In genomic region chr17:28514555-28514954, GRCm38 (mm10) we compare ENCODE assay signal across 29 mouse cellular contexts. TPM values are rescaled to one million over a fixed set of nuclear protein-coding genes. Genes with fewer than 3 reads are reported as not detected.
DNase-seq lines count a peak whose midpoint lies in the region; ATAC-seq and TF ChIP-seq lines count a peak whose summit lies in the region.
"Had no signal": no experiment of that assay in that cellular context is flagged by ENCODE, and none has a peak within 500 bp of the region (broad histone marks: within the 10 kb centered on the region; RNA-seq: fewer than 3 reads in every experiment).

No protein-coding gene starts in this region.

- TF ChIP-seq EP300 in liver, postnatal 0 days (IDR thresholded peaks at IDR 0.05; ENCODE audit: low read depth), result 0 out of 2 replicates have a peak, but pooled peaks have one; percentile 27

- intact Hi-C loops in gastrocnemius, adult 2 months (cut with DNase I), result no loop called here

- peak overlapping the region; percentile 29 for H3K4me2 ChIP-seq in liver, postnatal 0 days (ENCODE audit: low read depth, low read length)
- H3K4me2 ChIP-seq: embryonic facial prominence, embryonic 13.5 days; forebrain, embryonic 12.5 days; heart, embryonic 13.5 days; hindbrain, embryonic 14.5 days; limb, embryonic 13.5 days; midbrain, embryonic 15.5 days; neural tube, embryonic 12.5 days had no signal

- H3K36me3 ChIP-seq in kidney, adult 2 months (ENCODE audit: control insufficient read depth, insufficient read depth, low read length), result no peaks in the 10 kb centered on the region
- H3K36me3 ChIP-seq in liver, postnatal 0 days (replicated peaks; ENCODE audit: insufficient read depth, low read length), result no peaks in the 10 kb centered on the region
- H3K36me3 ChIP-seq: embryonic facial prominence, embryonic 13.5 days; forebrain, embryonic 12.5 days; heart, embryonic 13.5 days; limb, embryonic 13.5 days; midbrain, embryonic 15.5 days; neural tube, embryonic 12.5 days had no signal

- peak overlapping the region; percentile 99 for H3K27ac ChIP-seq in gastrocnemius, adult 2 months
- peak overlapping the region; percentile 40; the same call in 1 of the 2 replicates for H3K27ac ChIP-seq in kidney, adult 2 months (ENCODE audit: insufficient read depth, low read depth, low read length)
- peak overlapping the region; percentile 98 for H3K27ac ChIP-seq in liver, postnatal 0 days (ENCODE audit: low read depth)
- H3K27ac ChIP-seq in bone marrow, adult 2 months (ENCODE audit: control insufficient read depth, insufficient read depth, low read depth, low read length, poor library complexity), result peak overlapping the region; percentile 98
- H3K27ac ChIP-seq: embryonic facial prominence, embryonic 13.5 days; heart, embryonic 13.5 days; hindbrain, embryonic 14.5 days; limb, embryonic 13.5 days; midbrain, embryonic 15.5 days; neural tube, embryonic 12.5 days had no signal

- no peak overlapping the region; the same call in 1 of the 2 replicates for H3K9ac ChIP-seq in liver, postnatal 0 days (replicated peaks)
- H3K9ac ChIP-seq: embryonic facial prominence, embryonic 13.5 days; hindbrain, embryonic 14.5 days; limb, embryonic 13.5 days; midbrain, embryonic 15.5 days; neural tube, embryonic 12.5 days had no signal

- TF ChIP-seq CTCF in gastrocnemius, adult 2 months (IDR thresholded peaks at IDR 0.05), result no peak
- TF ChIP-seq CTCF in kidney, adult 2 months (conservative IDR thresholded peaks at IDR 0.05; ENCODE audit: insufficient read depth, insufficient read length, low read depth, low read length), result no peak
- no peak for TF ChIP-seq CTCF in liver, postnatal 0 days (IDR thresholded peaks at IDR 0.05; ENCODE audit: low read depth)
- no peak for TF ChIP-seq CTCF in bone marrow, adult 2 months (IDR thresholded peaks at IDR 0.05; ENCODE audit: control insufficient read depth, insufficient read depth, low read length)

- no peaks in the 10 kb centered on the region for H3K27me3 ChIP-seq in kidney, adult 2 months (replicated peaks; ENCODE audit: control insufficient read depth, insufficient read depth, low read length)
- no peaks in the 10 kb centered on the region for H3K27me3 ChIP-seq in liver, postnatal 0 days (ENCODE audit: insufficient read depth, low read length)

- no peaks in the 10 kb centered on the region for H3K9me3 ChIP-seq in liver, postnatal 0 days (ENCODE audit: low read length)
- H3K9me3 ChIP-seq: embryonic facial prominence, embryonic 13.5 days; forebrain, embryonic 12.5 days; heart, embryonic 13.5 days; limb, embryonic 13.5 days; megakaryocyte, embryonic 14.5 days; midbrain, embryonic 15.5 days; neural tube, embryonic 12.5 days had no signal

- H3K4me1 ChIP-seq in kidney, adult 2 months (ENCODE audit: control insufficient read depth, insufficient read depth, low read length), result peaks cover 56% of the 10 kb centered on the region
- peaks cover 79% of the 10 kb centered on the region for H3K4me1 ChIP-seq in liver, postnatal 0 days (ENCODE audit: insufficient read depth)
- H3K4me1 ChIP-seq in bone marrow, adult 2 months (ENCODE audit: control insufficient read depth, insufficient read depth, low read length), result peaks cover 19% of the 10 kb centered on the region

- WGBS in kidney, adult 2 months, result 80% methylated on average over 5 of the region's 5 CpGs
- WGBS in liver, postnatal 0 days (ENCODE audit: insufficient replicate concordance), result 59% methylated on average over 5 of the region's 5 CpGs
- 58% methylated on average over 5 of the region's 5 CpGs for WGBS in bone marrow, adult 2 months

- H3K4me3 ChIP-seq in gastrocnemius, adult 2 months, result peak overlapping the region; percentile 33; the same call in 1 of the 2 replicates
- no peak overlapping the region for H3K4me3 ChIP-seq in kidney, adult 2 months (ENCODE audit: insufficient read depth, low read depth, low read length)
- H3K4me3 ChIP-seq in liver, postnatal 0 days (ENCODE audit: low read depth, low read length), result no peak overlapping the region
- no peak overlapping the region for H3K4me3 ChIP-seq in bone marrow, adult 2 months (replicated peaks; ENCODE audit: control insufficient read depth, low read depth, low read length)
- H3K4me3 ChIP-seq: embryonic facial prominence, embryonic 13.5 days; erythroblast, embryonic 14.5 days; forebrain, embryonic 12.5 days; heart, embryonic 13.5 days; limb, embryonic 13.5 days; midbrain, embryonic 15.5 days; neural tube, embryonic 12.5 days had no signal

- ATAC-seq in liver, postnatal 0 days, result no peak
- ATAC-seq: activated CD4-positive, CD25-positive, alpha-beta regulatory T cell, adult 4 months; midbrain, embryonic 15.5 days had no signal

- peak; percentile 43 for DNase-seq in gastrocnemius, adult 2 months
- DNase-seq in gastrocnemius, postnatal 4 days (ENCODE audit: low spot score in 2 of 2), result no peak
- DNase-seq in kidney, adult 2 months, result peak; percentile 18
- no peak for DNase-seq in kidney, adult 8-10 months
- no peak for DNase-seq in liver, postnatal 0 days
- DNase-seq in liver, result no peak
- no peak for DNase-seq in urinary bladder, postnatal 4 days (ENCODE audit: low spot score in 2 of 2)
- DNase-seq: cerebellum, adult 8-10 months; cerebellum, postnatal 36 days; embryo, embryonic 11 days; kidney, postnatal 10 days; layer of hippocampus, postnatal 36 days; right cerebral cortex, postnatal 14 days had no signal

- no peak for TF ChIP-seq POLR2A in kidney, adult 2 months (IDR thresholded peaks at IDR 0.05; ENCODE audit: low read depth, low read length)
- TF ChIP-seq POLR2A in bone marrow, adult 2 months (IDR thresholded peaks at IDR 0.05; ENCODE audit: borderline replicate concordance, control insufficient read depth, low read depth, low read length), result no peak

RNA-seq across cellular contexts. Expression of gene Fkbp5, which starts 2.8 kb away (rescaled TPM):
- 100 to 1,000 TPM; 106 to 153 TPM for total RNA-seq in gastrocnemius, adult 2 months (2021)
- total RNA-seq in gastrocnemius, postnatal 4 days (2021), result 10 to 100 TPM; 11.5 to 12.0 TPM
- 13.4 and 14.3 TPM in 2 replicates for polyA plus RNA-seq in kidney, adult 2 months (2012; rRNA removed)
- polyA plus RNA-seq in liver, postnatal 0 days (2015; fragmentation: Nextera tagmentation; extraction: Ambion mirVana), result 25.9 and 29.0 TPM in 2 replicates
- polyA plus RNA-seq in bone marrow, adult 2 months (2011; ENCODE audit: insufficient read depth, insufficient read length, low replicate concordance, missing spikeins), result 29.4 and 48.6 TPM in 2 replicates

RNA-seq across cellular contexts. Expression of gene Armc12, which starts 16.1 kb away (rescaled TPM):
- total RNA-seq in gastrocnemius, adult 2 months (2021), result not detected
- total RNA-seq in gastrocnemius, postnatal 4 days (2021), result not detected
- polyA plus RNA-seq in kidney, adult 2 months (2012; rRNA removed), result 0.20 TPM in 1 of 2 replicates, not detected in the other
- polyA plus RNA-seq in liver, postnatal 0 days (2015; fragmentation: Nextera tagmentation; extraction: Ambion mirVana), result not detected in 2 replicates
- polyA plus RNA-seq in bone marrow, adult 2 months (2011; ENCODE audit: insufficient read depth, insufficient read length, low replicate concordance, missing spikeins), result not detected in 2 replicates
- total RNA-seq: adrenal gland, postnatal 10 days; gastrocnemius, adult 18-20 months; heart, postnatal 36 days; layer of hippocampus, adult 18-20 months; layer of hippocampus, postnatal 36 days; left cerebral cortex, postnatal 25 days had no signal
- polyA plus RNA-seq: activated CD4-positive, CD25-positive, alpha-beta regulatory T cell, adult 4 months; embryonic facial prominence, embryonic 13.5 days; erythroblast, embryonic 14.5 days; forebrain, embryonic 12.5 days; heart, embryonic 13.5 days; hindbrain, embryonic 14.5 days; limb, embryonic 13.5 days; midbrain, embryonic 15.5 days; neural tube, embryonic 12.5 days had no signal

RNA-seq across cellular contexts. Expression of gene Clpsl2, which starts 34.7 kb away (rescaled TPM):
- total RNA-seq in gastrocnemius, adult 2 months (2021), result not detected
- total RNA-seq in gastrocnemius, postnatal 4 days (2021), result not detected
- not detected in 2 replicates for polyA plus RNA-seq in kidney, adult 2 months (2012; rRNA removed)
- not detected in 2 replicates for polyA plus RNA-seq in liver, postnatal 0 days (2015; fragmentation: Nextera tagmentation; extraction: Ambion mirVana)
- not detected in 2 replicates for polyA plus RNA-seq in bone marrow, adult 2 months (2011; ENCODE audit: insufficient read depth, insufficient read length, low replicate concordance, missing spikeins)
- total RNA-seq: adrenal gland, postnatal 10 days; gastrocnemius, adult 18-20 months; heart, postnatal 36 days; layer of hippocampus, adult 18-20 months; layer of hippocampus, postnatal 36 days; left cerebral cortex, postnatal 25 days had no signal
- polyA plus RNA-seq: activated CD4-positive, CD25-positive, alpha-beta regulatory T cell, adult 4 months; embryonic facial prominence, embryonic 13.5 days; erythroblast, embryonic 14.5 days; forebrain, embryonic 12.5 days; heart, embryonic 13.5 days; hindbrain, embryonic 14.5 days; limb, embryonic 13.5 days; midbrain, embryonic 15.5 days; neural tube, embryonic 12.5 days had no signal

RNA-seq across cellular contexts. Expression of gene Clps, which starts 46.0 kb away (rescaled TPM):
- not detected for total RNA-seq in gastrocnemius, adult 2 months (2021)
- not detected for total RNA-seq in gastrocnemius, postnatal 4 days (2021)
- polyA plus RNA-seq in kidney, adult 2 months (2012; rRNA removed), result 0.35 and 2.0 TPM in 2 replicates
- 1.2 and 26.9 TPM in 2 replicates for polyA plus RNA-seq in liver, postnatal 0 days (2015; fragmentation: Nextera tagmentation; extraction: Ambion mirVana)
- not detected in 2 replicates for polyA plus RNA-seq in bone marrow, adult 2 months (2011; ENCODE audit: insufficient read depth, insufficient read length, low replicate concordance, missing spikeins)
- total RNA-seq: adrenal gland, postnatal 10 days; gastrocnemius, adult 18-20 months; heart, postnatal 36 days; layer of hippocampus, adult 18-20 months; layer of hippocampus, postnatal 36 days; left cerebral cortex, postnatal 25 days had no signal
- polyA plus RNA-seq: activated CD4-positive, CD25-positive, alpha-beta regulatory T cell, adult 4 months; embryonic facial prominence, embryonic 13.5 days; erythroblast, embryonic 14.5 days; forebrain, embryonic 12.5 days; hindbrain, embryonic 14.5 days; neural tube, embryonic 12.5 days had no signal

Comparison
In these comparisons a context has a peak if more than half of its experiments do, and no peak if none do; other contexts are left out.
1. DNase-seq: peak in gastrocnemius, adult 2 months (single experiment) and kidney, adult 2 months (single experiment); none in gastrocnemius, postnatal 4 days (0 of 2), kidney, adult 8-10 months (0 of 2), liver, postnatal 0 days (single experiment), liver (single experiment) and urinary bladder, postnatal 4 days (0 of 2).
2. H3K27ac ChIP-seq: peak in every context shown above with its lines; median percentile 99 in gastrocnemius, adult 2 months; 98 in liver, postnatal 0 days; 98 in bone marrow, adult 2 months; 40 in kidney, adult 2 months.